Mouse (Mus musculus) midbrain, embryonic 15.5 days (tissue): Measurements from ENCODE around the gene Itpk1. TPM values are rescaled to one million over a fixed set of nuclear protein-coding genes. Genes with fewer than 3 reads are reported as not detected.

Experiments
- ATAC-seq: fragments of 200-750 bp; cut with Nextera tagmentation; replicated peaks from 2 replicates; pipeline ENCODE4 v1.8.0; 2017; ENCODE audit warnings: moderate TSS enrichment
- H3K27ac ChIP-seq: fragments of 300-500 bp; sonication (generic); 2 replicates; pipeline ENCODE4 v1.5.1; 2015; ENCODE audit warnings: mild to moderate bottlenecking, inconsistent platforms
- H3K27me3 ChIP-seq: fragments of 300-500 bp; sonication (generic); replicated peaks from 2 replicates; pipeline ENCODE4 v1.6.1; 2015; ENCODE audit warnings: inconsistent platforms
- H3K36me3 ChIP-seq: fragments of 300-500 bp; sonication (generic); replicated peaks from 2 replicates; pipeline ENCODE4 v1.6.1; 2015; ENCODE audit warnings: inconsistent platforms
- H3K4me1 ChIP-seq: fragments of 300-500 bp; sonication (generic); 2 replicates; pipeline ENCODE4 v1.6.1; 2015; ENCODE audit warnings: inconsistent platforms
- H3K4me2 ChIP-seq: fragments of 300-500 bp; sonication (generic); 2 replicates; pipeline ENCODE4 v1.6.1; 2015; ENCODE audit warnings: inconsistent platforms, mild to moderate bottlenecking, moderate library complexity
- H3K4me3 ChIP-seq: fragments of 300-500 bp; sonication (generic); 2 replicates; pipeline ENCODE4 v1.5.1; 2015; ENCODE audit warnings: mild to moderate bottlenecking, inconsistent platforms
- H3K9ac ChIP-seq: fragments of 300-500 bp; sonication (generic); 2 replicates; pipeline ENCODE4 v1.6.1; 2015; ENCODE audit warnings: mild to moderate bottlenecking, inconsistent platforms
- H3K9me3 ChIP-seq: fragments of 300-500 bp; sonication (generic); 2 replicates; pipeline ENCODE4 v1.6.1; 2016; ENCODE audit warnings: inconsistent platforms
- WGBS: fragments of 180-500 bp; shearing (Covaris S2); methylation state at CpG from one replicate; pipeline ENCODE4 v1.1.7; 2015; ENCODE audit warnings: mixed read lengths; 5-methylcytosine and 5-hydroxymethylcytosine counted together
- polyA plus RNA-seq: library from polyadenylated mRNA; unstranded; fragments of >200 nt; fragmentation: Nextera tagmentation; extraction: Ambion mirVana; gene quantifications from 2 replicates; pipeline ENCODE4 v1.2.1, GENCODE M21; 2015

The Itpk1 gene
- polyA plus RNA-seq, 1 experiment from 2014 or later: 34.1 TPM

- Histone ChIP-seq H3K4me3 (no peak overlapping the region), H3K4me2 (no peak overlapping the region), H3K9ac (no peak overlapping the region), H3K9me3 (no peaks in the 10 kb centered on the region), H3K27ac (no peak overlapping the region), H3K27me3 (no peaks in the 10 kb centered on the region), H3K36me3 (no peaks in the 10 kb centered on the region), H3K4me1 (peaks cover 47% of the 10 kb centered on the region)
- WGBS: 27% methylated on average over 1 of the region's 1 CpGs
- ATAC-seq: no peak
These were observed 5.6 kb downstream of the Itpk1 start for GRCm38 (mm10) chr12:102699156-102699555.

GRCm38 (mm10) chr12:102698089-102698684 is 6.5 kb downstream of the Itpk1 start:
- ATAC-seq: 0 out of 2 replicates have a peak, but pooled peaks have one; percentile 18
- H3K4me3 ChIP-seq: no peak overlapping the region
- H3K27me3 ChIP-seq: no peaks in the 10 kb centered on the region
- H3K27ac ChIP-seq: no peak overlapping the region; the same call in 1 of the 2 replicates
- no peaks in the 10 kb centered on the region for H3K9me3 ChIP-seq
- WGBS: 4% methylated on average over 1 of the region's 1 CpGs
- peaks cover 39% of the 10 kb centered on the region for H3K4me1 ChIP-seq
- no peak overlapping the region for H3K4me2 ChIP-seq
- H3K36me3 ChIP-seq: no peaks in the 10 kb centered on the region
- H3K9ac ChIP-seq: no peak overlapping the region

- WGBS: 80% methylated on average over 7 of the region's 7 CpGs
- Histone ChIP-seq H3K27ac (no peak overlapping the region), H3K36me3 (no peaks in the 10 kb centered on the region), H3K27me3 (no peaks in the 10 kb centered on the region), H3K9me3 (no peaks in the 10 kb centered on the region), H3K4me1 (peaks cover 31% of the 10 kb centered on the region), H3K9ac (no peak overlapping the region), H3K4me2 (no peak overlapping the region), H3K4me3 (no peak overlapping the region)
- no peak for ATAC-seq
These were observed 7.3 kb downstream of the Itpk1 start for GRCm38 (mm10) chr12:102697381-102697780.

- Histone ChIP-seq H3K9me3 (no peaks in the 10 kb centered on the region), H3K4me1 (peaks cover 25% of the 10 kb centered on the region), H3K27ac (no peak overlapping the region), H3K36me3 (no peaks in the 10 kb centered on the region), H3K27me3 (no peaks in the 10 kb centered on the region), H3K4me3 (no peak overlapping the region), H3K9ac (no peak overlapping the region), H3K4me2 (no peak overlapping the region)
- WGBS: 91% methylated on average over 14 of the region's 14 CpGs
- ATAC-seq: no peak
These were observed 7.9 kb downstream of the Itpk1 start for GRCm38 (mm10) chr12:102696635-102697354.

- Histone ChIP-seq H3K9ac (no peak overlapping the region), H3K4me3 (no peak overlapping the region), H3K36me3 (no peaks in the 10 kb centered on the region), H3K4me1 (peaks cover 22% of the 10 kb centered on the region), H3K27ac (no peak overlapping the region), H3K4me2 (no peak overlapping the region), H3K27me3 (no peaks in the 10 kb centered on the region), H3K9me3 (no peaks in the 10 kb centered on the region)
- ATAC-seq: no peak
- 58% methylated on average over 18 of the region's 18 CpGs for WGBS
These were observed 9.1 kb downstream of the Itpk1 start for GRCm38 (mm10) chr12:102695369-102696239.

GRCm38 (mm10) chr12:102691761-102692160 is 13.0 kb downstream of the Itpk1 start:
- no peak overlapping the region for H3K9ac ChIP-seq
- no peaks in the 10 kb centered on the region for H3K27me3 ChIP-seq
- no peak for ATAC-seq
- 84% methylated on average over 5 of the region's 7 CpGs for WGBS
- no peaks in the 10 kb centered on the region for H3K36me3 ChIP-seq
- no peaks in the 10 kb centered on the region for H3K9me3 ChIP-seq
- H3K4me1 ChIP-seq: no peaks in the 10 kb centered on the region; the same call in 1 of the 2 replicates
- no peak overlapping the region for H3K27ac ChIP-seq
- H3K4me3 ChIP-seq: no peak overlapping the region
- no peak overlapping the region for H3K4me2 ChIP-seq

- Histone ChIP-seq H3K4me3 (no peak overlapping the region), H3K9me3 (no peaks in the 10 kb centered on the region), H3K4me2 (no peak overlapping the region), H3K36me3 (no peaks in the 10 kb centered on the region), H3K27ac (no peak overlapping the region), H3K27me3 (no peaks in the 10 kb centered on the region), H3K4me1 (no peaks in the 10 kb centered on the region; the same call in 1 of the 2 replicates), H3K9ac (no peak overlapping the region)
- ATAC-seq: no peak
- 78% methylated on average over 11 of the region's 11 CpGs for WGBS
These were observed 13.6 kb downstream of the Itpk1 start for GRCm38 (mm10) chr12:102691180-102691579.

- Histone ChIP-seq H3K36me3 (no peaks in the 10 kb centered on the region), H3K27ac (no peak overlapping the region), H3K9ac (no peak overlapping the region), H3K27me3 (no peaks in the 10 kb centered on the region), H3K4me3 (no peak overlapping the region), H3K4me1 (peaks cover 11% of the 10 kb centered on the region), H3K9me3 (no peaks in the 10 kb centered on the region), H3K4me2 (no peak overlapping the region)
- no peak for ATAC-seq
- WGBS: 88% methylated on average over 15 of the region's 15 CpGs
These were observed 14.8 kb downstream of the Itpk1 start for GRCm38 (mm10) chr12:102689773-102690563.

GRCm38 (mm10) chr12:102686321-102686720 is 18.4 kb downstream of the Itpk1 start:
- Histone ChIP-seq H3K27me3 (no peaks in the 10 kb centered on the region), H3K9me3 (no peaks in the 10 kb centered on the region), H3K4me2 (no peak overlapping the region), H3K27ac (no peak overlapping the region), H3K4me3 (no peak overlapping the region), H3K4me1 (peaks cover 28% of the 10 kb centered on the region), H3K36me3 (no peaks in the 10 kb centered on the region), H3K9ac (no peak overlapping the region)
- 89% methylated on average over 5 of the region's 5 CpGs for WGBS
- ATAC-seq: no peak

GRCm38 (mm10) chr12:102685523-102685931 is 19.2 kb downstream of the Itpk1 start:
- Histone ChIP-seq H3K4me3 (no peak overlapping the region), H3K9ac (no peak overlapping the region), H3K27me3 (no peaks in the 10 kb centered on the region), H3K4me2 (no peak overlapping the region), H3K9me3 (no peaks in the 10 kb centered on the region), H3K36me3 (no peaks in the 10 kb centered on the region), H3K27ac (peak overlapping the region; percentile 49), H3K4me1 (peaks cover 28% of the 10 kb centered on the region)
- WGBS: 28% methylated on average over 9 of the region's 9 CpGs
- no peak; the same call in 1 of the 2 replicates for ATAC-seq

- H3K36me3 ChIP-seq: no peaks in the 10 kb centered on the region
- H3K9me3 ChIP-seq: no peaks in the 10 kb centered on the region
- H3K4me1 ChIP-seq: peaks cover 32% of the 10 kb centered on the region
- peak; percentile 8; the same call in 1 of the 2 replicates for ATAC-seq
- H3K27me3 ChIP-seq: no peaks in the 10 kb centered on the region
- H3K4me2 ChIP-seq: no peak overlapping the region
- no peak overlapping the region for H3K9ac ChIP-seq
- H3K4me3 ChIP-seq: no peak overlapping the region
- peak overlapping the region; percentile 49 for H3K27ac ChIP-seq
- WGBS: 85% methylated on average over 3 of the region's 3 CpGs
These were observed 19.9 kb downstream of the Itpk1 start for GRCm38 (mm10) chr12:102684720-102685386.
